In the genomic region with DNA sequence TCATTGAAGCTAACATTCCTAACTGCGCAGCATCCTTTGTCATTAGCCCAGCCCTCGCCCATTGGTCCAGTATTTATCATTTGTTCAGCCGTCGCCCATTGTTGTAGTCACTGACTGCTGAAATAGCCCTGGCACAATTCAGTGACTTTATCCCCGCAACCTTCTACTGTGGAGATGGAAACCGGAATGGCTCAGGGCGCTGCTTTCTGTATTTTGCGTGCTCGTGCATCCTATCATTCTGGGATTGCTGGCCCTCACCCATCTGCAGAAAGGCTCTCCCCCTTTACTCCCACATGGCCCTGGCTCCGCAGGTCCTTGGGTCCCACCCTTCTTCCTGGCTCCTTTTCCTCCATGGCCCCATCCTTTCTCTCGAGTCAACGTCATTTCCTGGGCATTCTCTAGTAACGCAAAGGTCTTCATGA, we compare ENCODE assay signal across 8 mouse cellular contexts. TPM values are rescaled to one million over a fixed set of nuclear protein-coding genes. Genes with fewer than 3 reads are reported as not detected.
A peak's percentile ranks its signal among the peaks of the same experiment; 100 is the strongest.
DNase-seq lines count a peak whose midpoint lies in the region; ATAC-seq lines count a peak whose summit lies in the region.

No protein-coding gene starts in this region.

- peak overlapping the region; percentile 58 for H3K4me2 ChIP-seq in forebrain, embryonic 11.5 days (ENCODE audit: low read depth, low read length, severe bottlenecking)
- peak overlapping the region; percentile 76 for H3K4me2 ChIP-seq in limb, embryonic 11.5 days (ENCODE audit: low read depth, severe bottlenecking)
- peak overlapping the region; percentile 59 for H3K4me2 ChIP-seq in neural tube, embryonic 11.5 days (ENCODE audit: low read depth)

- peak overlapping the region; percentile 29; the same call in 1 of the 2 replicates for H3K9ac ChIP-seq in forebrain, embryonic 11.5 days (ENCODE audit: low read length)
- no peak overlapping the region for H3K9ac ChIP-seq in limb, embryonic 11.5 days (ENCODE audit: low read length)
- peak overlapping the region; percentile 44 for H3K9ac ChIP-seq in neural tube, embryonic 11.5 days (ENCODE audit: low read length)

- H3K27me3 ChIP-seq in forebrain, embryonic 11.5 days (ENCODE audit: control insufficient read depth, insufficient read depth, low read length) = no peaks in the 10 kb centered on the region
- no peaks in the 10 kb centered on the region for H3K27me3 ChIP-seq in limb, embryonic 11.5 days (ENCODE audit: control insufficient read depth, insufficient read depth, low read length)
- H3K27me3 ChIP-seq in neural tube, embryonic 11.5 days (ENCODE audit: control insufficient read depth, insufficient read depth, low read length) = no peaks in the 10 kb centered on the region

- intact Hi-C loops in left cerebral cortex, postnatal 10 days (cut with DNase I) = no loop called here

- DNase-seq in left cerebral cortex, postnatal 10 days (ENCODE audit: extremely low spot score in 1 of 2, low spot score in 2 of 2) = peak; percentile 42 to 55
- DNase-seq in left cerebral cortex, adult 9 months (ENCODE audit: low spot score in 2 of 2) = no peak
- DNase-seq in cerebellum, adult 18-20 months = peak; percentile 60 to 64
- DNase-seq in forebrain, embryonic 11.5 days (ENCODE audit: low spot score) = no peak
- DNase-seq in limb, embryonic 11.5 days (ENCODE audit: low spot score) = peak; percentile 39
- DNase-seq in neural tube, embryonic 11.5 days (ENCODE audit: low spot score) = peak; percentile 40
- no peak for DNase-seq in urinary bladder, postnatal 14 days (ENCODE audit: low spot score)
- DNase-seq in thymus, postnatal 10 days (ENCODE audit: low spot score in 2 of 2) = no peak

- peaks cover 6% of the 10 kb centered on the region; the same call in 1 of the 2 replicates for H3K4me1 ChIP-seq in forebrain, embryonic 11.5 days (replicated peaks; ENCODE audit: control insufficient read depth, insufficient read depth, low read length)
- 0 out of 2 replicates have a peak, but pooled peaks cover 5% of the 10 kb centered on the region for H3K4me1 ChIP-seq in limb, embryonic 11.5 days (ENCODE audit: control insufficient read depth, insufficient read depth, low read length)
- peaks cover 8% of the 10 kb centered on the region; the same call in 1 of the 2 replicates for H3K4me1 ChIP-seq in neural tube, embryonic 11.5 days (ENCODE audit: control insufficient read depth, insufficient read depth, low read length)

- 14% methylated on average over 13 of the region's 13 CpGs for WGBS in forebrain, embryonic 11.5 days
- WGBS in limb, embryonic 11.5 days = 21% methylated on average over 13 of the region's 13 CpGs
- 12% methylated on average over 13 of the region's 13 CpGs for WGBS in neural tube, embryonic 11.5 days

- no peak overlapping the region for H3K27ac ChIP-seq in forebrain, embryonic 11.5 days (ENCODE audit: low read depth, low read length)
- no peak overlapping the region for H3K27ac ChIP-seq in limb, embryonic 11.5 days (replicated peaks; ENCODE audit: low read depth, low read length)
- 0 out of 2 replicates have a peak overlapping the region, but pooled peaks have one; percentile 56 for H3K27ac ChIP-seq in neural tube, embryonic 11.5 days (ENCODE audit: low read depth, low read length)

- H3K36me3 ChIP-seq in forebrain, embryonic 11.5 days (ENCODE audit: control insufficient read depth, insufficient read depth, low read length) = no peaks in the 10 kb centered on the region
- no peaks in the 10 kb centered on the region for H3K36me3 ChIP-seq in limb, embryonic 11.5 days (ENCODE audit: control insufficient read depth, insufficient read depth, low read length)
- H3K36me3 ChIP-seq in neural tube, embryonic 11.5 days (ENCODE audit: control insufficient read depth, insufficient read depth, low read length) = no peaks in the 10 kb centered on the region

- H3K4me3 ChIP-seq in forebrain, embryonic 11.5 days (ENCODE audit: low read depth, low read length) = peak overlapping the region; percentile 40
- H3K4me3 ChIP-seq in limb, embryonic 11.5 days (ENCODE audit: low read depth, low read length) = peak overlapping the region; percentile 60; the same call in 1 of the 2 replicates
- H3K4me3 ChIP-seq in neural tube, embryonic 11.5 days (ENCODE audit: low read depth, low read length) = peak overlapping the region; percentile 47

- H3K9me3 ChIP-seq in forebrain, embryonic 11.5 days (ENCODE audit: control insufficient read depth, low read length) = no peaks in the 10 kb centered on the region
- H3K9me3 ChIP-seq in limb, embryonic 11.5 days (ENCODE audit: control insufficient read depth, low read length) = no peaks in the 10 kb centered on the region
- H3K9me3 ChIP-seq in neural tube, embryonic 11.5 days (ENCODE audit: control insufficient read depth, low read length) = no peaks in the 10 kb centered on the region

- 0 out of 2 replicates have a peak, but pooled peaks have one; percentile 40 for ATAC-seq in forebrain, embryonic 11.5 days (replicated peaks; ENCODE audit: low FRiP score)
- ATAC-seq in limb, embryonic 11.5 days (ENCODE audit: insufficient number of reproducible peaks, low FRiP score, low TSS enrichment, low read depth) = no peak
- ATAC-seq in neural tube, embryonic 11.5 days (ENCODE audit: insufficient read depth, low FRiP score, low TSS enrichment) = peak; percentile 58; the same call in 1 of the 2 replicates

RNA-seq across cellular contexts. Expression of a gene that starts 0.6 kb away (rescaled TPM):
- total RNA-seq in left cerebral cortex, postnatal 10 days (2021) = 10 to 100 TPM; 26.9 to 32.1 TPM
- 22.0 and 28.7 TPM in 2 replicates for polyA plus RNA-seq in forebrain, embryonic 11.5 days (2014; fragmentation: Nextera tagmentation; extraction: Ambion mirVana)
- 51.4 and 55.7 TPM in 2 replicates for polyA plus RNA-seq in limb, embryonic 11.5 days (2014; fragmentation: Nextera tagmentation; extraction: Ambion mirVana)
- 29.1 and 32.6 TPM in 2 replicates for polyA plus RNA-seq in neural tube, embryonic 11.5 days (2014; fragmentation: Nextera tagmentation; extraction: Ambion mirVana)

RNA-seq across cellular contexts. Expression of a gene that starts 3.8 kb away (rescaled TPM):
- 100 to 1,000 TPM; 555 to 572 TPM for total RNA-seq in left cerebral cortex, postnatal 10 days (2021)
- 541 and 559 TPM in 2 replicates for polyA plus RNA-seq in forebrain, embryonic 11.5 days (2014; fragmentation: Nextera tagmentation; extraction: Ambion mirVana)
- 508 and 532 TPM in 2 replicates for polyA plus RNA-seq in limb, embryonic 11.5 days (2014; fragmentation: Nextera tagmentation; extraction: Ambion mirVana)
- polyA plus RNA-seq in neural tube, embryonic 11.5 days (2014; fragmentation: Nextera tagmentation; extraction: Ambion mirVana) = 399 and 408 TPM in 2 replicates

RNA-seq across cellular contexts. Expression of a gene that starts 15.1 kb away (rescaled TPM):
- 100 to 1,000 TPM; 125 to 133 TPM for total RNA-seq in left cerebral cortex, postnatal 10 days (2021)
- polyA plus RNA-seq in forebrain, embryonic 11.5 days (2014; fragmentation: Nextera tagmentation; extraction: Ambion mirVana) = 167 and 174 TPM in 2 replicates
- 125 and 129 TPM in 2 replicates for polyA plus RNA-seq in limb, embryonic 11.5 days (2014; fragmentation: Nextera tagmentation; extraction: Ambion mirVana)
- polyA plus RNA-seq in neural tube, embryonic 11.5 days (2014; fragmentation: Nextera tagmentation; extraction: Ambion mirVana) = 173 and 197 TPM in 2 replicates

RNA-seq across cellular contexts. Expression of a gene that starts 40.9 kb away (rescaled TPM):
- under 1 TPM in 1 of 2 experiments, not detected in 1; 0.36 TPM for total RNA-seq in left cerebral cortex, postnatal 10 days (2021)
- polyA plus RNA-seq in forebrain, embryonic 11.5 days (2014; fragmentation: Nextera tagmentation; extraction: Ambion mirVana) = 2.2 and 2.6 TPM in 2 replicates
- polyA plus RNA-seq in limb, embryonic 11.5 days (2014; fragmentation: Nextera tagmentation; extraction: Ambion mirVana) = 14.8 and 16.2 TPM in 2 replicates
- polyA plus RNA-seq in neural tube, embryonic 11.5 days (2014; fragmentation: Nextera tagmentation; extraction: Ambion mirVana) = 6.8 and 7.8 TPM in 2 replicates

RNA-seq across cellular contexts. Expression of a gene that starts 42.4 kb away (rescaled TPM):
- 100 to 1,000 TPM; 389 to 390 TPM for total RNA-seq in left cerebral cortex, postnatal 10 days (2021)
- polyA plus RNA-seq in forebrain, embryonic 11.5 days (2014; fragmentation: Nextera tagmentation; extraction: Ambion mirVana) = 1,038 and 1,041 TPM in 2 replicates
- 1,135 and 1,167 TPM in 2 replicates for polyA plus RNA-seq in limb, embryonic 11.5 days (2014; fragmentation: Nextera tagmentation; extraction: Ambion mirVana)
- polyA plus RNA-seq in neural tube, embryonic 11.5 days (2014; fragmentation: Nextera tagmentation; extraction: Ambion mirVana) = 1,025 and 1,061 TPM in 2 replicates

Comparison
In these comparisons a context has a peak if more than half of its experiments do, and no peak if none do; other contexts are left out.
1. DNase-seq: peak in left cerebral cortex, postnatal 10 days (2 of 2), cerebellum, adult 18-20 months (2 of 2), limb, embryonic 11.5 days (single experiment) and neural tube, embryonic 11.5 days (single experiment); none in left cerebral cortex, adult 9 months (0 of 2), forebrain, embryonic 11.5 days (single experiment), urinary bladder, postnatal 14 days (single experiment) and thymus, postnatal 10 days (0 of 2).
2. Peak in every context shown above with its lines, with median percentiles within 50 percentile points of each other: H3K4me2 ChIP-seq and H3K4me3 ChIP-seq.